Mouse (Mus musculus): Measurements from ENCODE around the gene Cym. TPM values are rescaled to one million over a fixed set of nuclear protein-coding genes. Genes with fewer than 3 reads are reported as not detected.
A peak's percentile ranks its signal among the peaks of the same experiment; 100 is the strongest.

The Cym gene
- total and polyA plus RNA-seq, 2 experiments from 2014 or later: 0.22 to 0.53 TPM

GRCm38 (mm10) chr3:107256724-107257123 is 35.2 kb upstream of the Cym start:
- no peak for ATAC-seq (ENCODE audit: insufficient read depth, low read depth)
- H3K27ac ChIP-seq (ENCODE audit: low read depth): no peak overlapping the region
- TF ChIP-seq CTCF (IDR thresholded peaks at IDR 0.05; ENCODE audit: low read depth) (no peak), EP300 (IDR thresholded peaks at IDR 0.05; ENCODE audit: low read depth) (no peak)

GRCm38 (mm10) chr3:107255992-107256391 is 34.5 kb upstream of the Cym start:
- 79% methylated on average over 3 of the region's 3 CpGs for WGBS
- TF ChIP-seq CTCF (IDR thresholded peaks at IDR 0.05; ENCODE audit: low read depth) (no peak), EP300 (IDR thresholded peaks at IDR 0.05; ENCODE audit: low read depth) (no peak)
- no peaks in the 10 kb centered on the region for H3K4me1 ChIP-seq (ENCODE audit: control insufficient read depth, insufficient read depth)

More at GRCm38 (mm10) chr3:107256724-107257123, 35.2 kb upstream of the Cym start:
- Histone ChIP-seq H3K9ac (replicated peaks; ENCODE audit: low read depth, low read length) (no peak overlapping the region), H3K4me1 (ENCODE audit: control insufficient read depth, insufficient read depth) (no peaks in the 10 kb centered on the region), H3K36me3 (replicated peaks; ENCODE audit: control insufficient read depth, insufficient read depth, low read length) (no peaks in the 10 kb centered on the region), H3K27me3 (ENCODE audit: control insufficient read depth, insufficient read depth, low read length) (no peaks in the 10 kb centered on the region), H3K4me2 (ENCODE audit: low read depth, low read length) (no peak overlapping the region), H3K4me3 (ENCODE audit: low read depth, low read length) (no peak overlapping the region), H3K9me3 (replicated peaks; ENCODE audit: control insufficient read depth, low read length) (no peaks in the 10 kb centered on the region)
- 61% methylated on average over 7 of the region's 7 CpGs for WGBS
- DNase-seq (ENCODE audit: low spot score): no peak

GRCm38 (mm10) chr3:107253925-107254324 is 32.4 kb upstream of the Cym start:
- 72% methylated on average over 5 of the region's 5 CpGs for WGBS
- H3K4me2 ChIP-seq (ENCODE audit: low read depth, low read length): no peak overlapping the region
- no peak for DNase-seq (ENCODE audit: low spot score)
- no peak for TF ChIP-seq EP300 (IDR thresholded peaks at IDR 0.05; ENCODE audit: low read depth)
- no peak for TF ChIP-seq CTCF (IDR thresholded peaks at IDR 0.05; ENCODE audit: low read depth)
- H3K27me3 ChIP-seq (ENCODE audit: control insufficient read depth, insufficient read depth, low read length): no peaks in the 10 kb centered on the region
- no peak overlapping the region for H3K9ac ChIP-seq (replicated peaks; ENCODE audit: low read depth, low read length)
- no peak overlapping the region for H3K4me3 ChIP-seq (ENCODE audit: low read depth, low read length)
- no peak overlapping the region for H3K27ac ChIP-seq (ENCODE audit: low read depth)
- no peaks in the 10 kb centered on the region for H3K4me1 ChIP-seq (ENCODE audit: control insufficient read depth, insufficient read depth)
- H3K9me3 ChIP-seq (replicated peaks; ENCODE audit: control insufficient read depth, low read length): no peaks in the 10 kb centered on the region
- H3K36me3 ChIP-seq (replicated peaks; ENCODE audit: control insufficient read depth, insufficient read depth, low read length): no peaks in the 10 kb centered on the region
- ATAC-seq (ENCODE audit: insufficient read depth, low read depth): no peak

More at GRCm38 (mm10) chr3:107255992-107256391, 34.5 kb upstream of the Cym start:
- Histone ChIP-seq H3K4me3 (ENCODE audit: low read depth, low read length) (no peak overlapping the region), H3K36me3 (replicated peaks; ENCODE audit: control insufficient read depth, insufficient read depth, low read length) (no peaks in the 10 kb centered on the region), H3K27me3 (ENCODE audit: control insufficient read depth, insufficient read depth, low read length) (no peaks in the 10 kb centered on the region), H3K4me2 (ENCODE audit: low read depth, low read length) (no peak overlapping the region), H3K9ac (replicated peaks; ENCODE audit: low read depth, low read length) (no peak overlapping the region), H3K27ac (ENCODE audit: low read depth) (no peak overlapping the region), H3K9me3 (replicated peaks; ENCODE audit: control insufficient read depth, low read length) (no peaks in the 10 kb centered on the region)
- ATAC-seq (ENCODE audit: insufficient read depth, low read depth) (no peak), DNase-seq (ENCODE audit: low spot score) (no peak)

- TF ChIP-seq EP300 (IDR thresholded peaks at IDR 0.05; ENCODE audit: low read depth): peak; percentile 87
- TF ChIP-seq CTCF (IDR thresholded peaks at IDR 0.05; ENCODE audit: low read depth): no peak
Observed at GRCm38 (mm10) chr3:107252035-107252434, 30.5 kb upstream of the Cym start.

GRCm38 (mm10) chr3:107250320-107250719 is 28.8 kb upstream of the Cym start:
- no peak overlapping the region for H3K4me3 ChIP-seq (ENCODE audit: low read depth, low read length)
- 33% methylated on average over 2 of the region's 2 CpGs for WGBS
- H3K9ac ChIP-seq (replicated peaks; ENCODE audit: low read depth, low read length): no peak overlapping the region
- no peaks in the 10 kb centered on the region for H3K36me3 ChIP-seq (replicated peaks; ENCODE audit: control insufficient read depth, insufficient read depth, low read length)
- no peaks in the 10 kb centered on the region for H3K4me1 ChIP-seq (ENCODE audit: control insufficient read depth, insufficient read depth)
- no peak overlapping the region for H3K27ac ChIP-seq (ENCODE audit: low read depth)
- H3K4me2 ChIP-seq (ENCODE audit: low read depth, low read length): no peak overlapping the region
- H3K9me3 ChIP-seq (replicated peaks; ENCODE audit: control insufficient read depth, low read length): no peaks in the 10 kb centered on the region
- no peak for ATAC-seq (ENCODE audit: insufficient read depth, low read depth)
- DNase-seq (ENCODE audit: low spot score): no peak
- H3K27me3 ChIP-seq (ENCODE audit: control insufficient read depth, insufficient read depth, low read length): no peaks in the 10 kb centered on the region
- TF ChIP-seq EP300 (IDR thresholded peaks at IDR 0.05; ENCODE audit: low read depth) (no peak), CTCF (IDR thresholded peaks at IDR 0.05; ENCODE audit: low read depth) (no peak)

More at GRCm38 (mm10) chr3:107252035-107252434, 30.5 kb upstream of the Cym start:
- H3K9ac ChIP-seq (replicated peaks; ENCODE audit: low read depth, low read length): no peak overlapping the region
- H3K9me3 ChIP-seq (replicated peaks; ENCODE audit: control insufficient read depth, low read length): no peaks in the 10 kb centered on the region
- H3K27ac ChIP-seq (ENCODE audit: low read depth): no peak overlapping the region
- DNase-seq (ENCODE audit: low spot score) (peak; percentile 58), ATAC-seq (ENCODE audit: insufficient read depth, low read depth) (peak; percentile 87)
- H3K36me3 ChIP-seq (replicated peaks; ENCODE audit: control insufficient read depth, insufficient read depth, low read length): no peaks in the 10 kb centered on the region
- H3K4me1 ChIP-seq (ENCODE audit: control insufficient read depth, insufficient read depth): no peaks in the 10 kb centered on the region
- H3K4me3 ChIP-seq (ENCODE audit: low read depth, low read length): no peak overlapping the region
- WGBS: 41% methylated on average over 4 of the region's 4 CpGs
- no peak overlapping the region for H3K4me2 ChIP-seq (ENCODE audit: low read depth, low read length)
- H3K27me3 ChIP-seq (ENCODE audit: control insufficient read depth, insufficient read depth, low read length): no peaks in the 10 kb centered on the region

- Histone ChIP-seq H3K27ac (ENCODE audit: low read depth) (no peak overlapping the region), H3K4me2 (ENCODE audit: low read depth, low read length) (no peak overlapping the region), H3K9me3 (replicated peaks; ENCODE audit: control insufficient read depth, low read length) (no peaks in the 10 kb centered on the region), H3K4me1 (ENCODE audit: control insufficient read depth, insufficient read depth) (no peaks in the 10 kb centered on the region), H3K4me3 (ENCODE audit: low read depth, low read length) (no peak overlapping the region), H3K27me3 (ENCODE audit: control insufficient read depth, insufficient read depth, low read length) (no peaks in the 10 kb centered on the region), H3K36me3 (replicated peaks; ENCODE audit: control insufficient read depth, insufficient read depth, low read length) (no peaks in the 10 kb centered on the region), H3K9ac (replicated peaks; ENCODE audit: low read depth, low read length) (no peak overlapping the region)
- DNase-seq (ENCODE audit: low spot score): no peak
- WGBS: 44% methylated on average over 3 of the region's 3 CpGs
- TF ChIP-seq EP300 (IDR thresholded peaks at IDR 0.05; ENCODE audit: low read depth) (no peak), CTCF (IDR thresholded peaks at IDR 0.05; ENCODE audit: low read depth) (no peak)
- ATAC-seq (ENCODE audit: insufficient read depth, low read depth): no peak
Observed at GRCm38 (mm10) chr3:107249042-107249441, 27.5 kb upstream of the Cym start.

Measured in heart, postnatal 0 days (tissue).